Mouse (Mus musculus) liver, postnatal 0 days (tissue): ENCODE measurements at regions not wholly inside any gene's neighbourhood (a gene's known extent, or its start where the extent isn't known, plus 50 kb on each side); places are given as distances from the start of the nearest gene placed in this dataset.

Experiments
- CTCF ChIP-seq: sonication (generic); IDR thresholded peaks from 2 replicates; pipeline ENCODE4 v1.5.1; 2016; ENCODE audit warnings: antibody characterized with exemption, low read depth
- EP300 ChIP-seq: IDR thresholded peaks from 2 replicates; pipeline ENCODE4 v1.6.1; 2016; ENCODE audit warnings: antibody characterized with exemption, low read depth, mild to moderate bottlenecking

- TF ChIP-seq CTCF (no peak), EP300 (no peak)
Measured at GRCm38 (mm10) chrX:135079388-135079787, 70.4 kb upstream of the Zmat1 start.
